Mouse (Mus musculus): ENCODE data around the gene Vcp. TPM values are rescaled to one million over a fixed set of nuclear protein-coding genes. Genes with fewer than 3 reads are reported as not detected.

Gene Vcp
- polyA plus RNA-seq (2021; fragmentation: Nextera tagmentation), result 149 and 171 TPM in 2 replicates
- long read RNA-seq, experiment 1, transcript Vcp-201 (17 exons, 3,316 nt), result major isoform, 926 of 1,051 reads
- long read RNA-seq, experiment 1, partial matches to known transcripts, result 72 of 1,051 reads
- long read RNA-seq, experiment 1, other reads (novel, unspliced or antisense), result 53 of 1,051 reads
- long read RNA-seq, experiment 2, transcript Vcp-201 (17 exons, 3,316 nt), result major isoform, 157 of 362 reads
- long read RNA-seq, experiment 2, partial matches to known transcripts, result 180 of 362 reads
- long read RNA-seq, experiment 2, other reads (novel, unspliced or antisense), result 25 of 362 reads

GRCm38 (mm10) chr4:43000141-43000986 lies at the start of gene Vcp:
TSS of gene Vcp (minus strand) at chr4:43000507.

GRCm38 (mm10) chr4:43045659-43046302 lies 45.5 kb upstream of the Vcp start, which contains the start of gene Fam214b:
TSS of gene Fam214b (minus strand) at chr4:43046220.

GRCm38 (mm10) chr4:43031237-43031995 lies 31.1 kb upstream of the Vcp start, which contains the start of gene Stoml2:
TSS of gene Stoml2 (minus strand) at chr4:43031710.

GRCm38 (mm10) chr4:43025084-43025960 lies 25.0 kb upstream of the Vcp start, which contains the start of gene Pigo:
TSS of gene Pigo (minus strand) at chr4:43025819.

GRCm38 (mm10) chr4:43010161-43011038 lies 10.1 kb upstream of the Vcp start, which contains the start of gene Fancg:
TSS of gene Fancg (minus strand) at chr4:43010506.

GRCm38 (mm10) chr4:42969304-42969703 lies 31.0 kb downstream of the Vcp start, which contains the start of gene 1700022I11Rik:
TSS of gene 1700022I11Rik (plus strand) at chr4:42969604.

GRCm38 (mm10) chr4:42949676-42950051 lies 50.6 kb downstream of the Vcp start, which contains the start of gene Dnajb5:
TSS of gene Dnajb5 (plus strand) at chr4:42949814.

Other genes with a start within 250 kb of the Vcp start
- gene Ccl19, start 243.9 kb downstream of the Vcp start, polyA plus RNA-seq (2021; fragmentation: Nextera tagmentation), result 1.1 and 3.8 TPM in 2 replicates
- gene Ccl21a, start 226.5 kb downstream of the Vcp start, polyA plus RNA-seq (2021; fragmentation: Nextera tagmentation), result 0.49 and 0.51 TPM in 2 replicates
- gene Fam205a1, start 146.6 kb downstream of the Vcp start, polyA plus RNA-seq (2021; fragmentation: Nextera tagmentation), result 0.03 and 0.07 TPM in 2 replicates
- gene Gm12394, start 143.7 kb downstream of the Vcp start, polyA plus RNA-seq (2021; fragmentation: Nextera tagmentation), result 0.80 and 3.1 TPM in 2 replicates
- gene Fam205c, start 126.3 kb downstream of the Vcp start, polyA plus RNA-seq (2021; fragmentation: Nextera tagmentation), result 3.2 and 7.8 TPM in 2 replicates
- gene Phf24, start 83.8 kb downstream of the Vcp start, polyA plus RNA-seq (2021; fragmentation: Nextera tagmentation), result 72.3 and 79.6 TPM in 2 replicates
- gene Dnajb5, start 50.7 kb downstream of the Vcp start, polyA plus RNA-seq (2021; fragmentation: Nextera tagmentation), result 30.2 and 37.0 TPM in 2 replicates
- gene 1700022I11Rik, start 30.9 kb downstream of the Vcp start, polyA plus RNA-seq (2021; fragmentation: Nextera tagmentation), result 0.20 and 0.23 TPM in 2 replicates
- gene Fancg, start 10.0 kb upstream of the Vcp start, polyA plus RNA-seq (2021; fragmentation: Nextera tagmentation), result 3.9 and 5.4 TPM in 2 replicates
- gene Pigo, start 25.3 kb upstream of the Vcp start, polyA plus RNA-seq (2021; fragmentation: Nextera tagmentation), result 9.5 and 12.2 TPM in 2 replicates
- 193 and 209 TPM in 2 replicates for gene Stoml2, start 31.2 kb upstream of the Vcp start, polyA plus RNA-seq (2021; fragmentation: Nextera tagmentation)
- 6.6 and 8.5 TPM in 2 replicates for gene Fam214b, start 45.7 kb upstream of the Vcp start, polyA plus RNA-seq (2021; fragmentation: Nextera tagmentation)
- gene Unc13b, start 58.4 kb upstream of the Vcp start, polyA plus RNA-seq (2021; fragmentation: Nextera tagmentation), result 3.8 and 4.9 TPM in 2 replicates